ENCODE assay signal across 8 mouse cellular contexts in genomic region chr12:34714266-34714939, GRCm38 (mm10).
DNase-seq lines count a peak whose midpoint lies in the region; ATAC-seq and TF ChIP-seq lines count a peak whose summit lies in the region.

No protein-coding gene starts in this region.

- ATAC-seq in kidney, embryonic 14.5 days (ENCODE audit: low FRiP score, low TSS enrichment): peak; percentile 72
- peak; percentile 83 for ATAC-seq in midbrain, embryonic 16.5 days

- H3K9ac ChIP-seq in kidney, embryonic 14.5 days (ENCODE audit: low read depth, low read length): no peak overlapping the region
- H3K9ac ChIP-seq in midbrain, embryonic 16.5 days (ENCODE audit: low read depth, low read length): no peak overlapping the region

- 54% methylated on average over 14 of the region's 14 CpGs for WGBS in kidney, embryonic 14.5 days
- WGBS in midbrain, embryonic 16.5 days: 53% methylated on average over 14 of the region's 14 CpGs

- peak overlapping the region; percentile 0; the same call in 1 of the 2 replicates for H3K4me2 ChIP-seq in kidney, embryonic 14.5 days (replicated peaks; ENCODE audit: low read depth, low read length)
- H3K4me2 ChIP-seq in midbrain, embryonic 16.5 days (ENCODE audit: low read length): peak overlapping the region; percentile 29

- no peak for TF ChIP-seq CTCF in embryonic fibroblast, embryonic 13.5 days (IDR thresholded peaks at IDR 0.05; ENCODE audit: borderline replicate concordance, insufficient read depth, low read length)

- no peaks in the 10 kb centered on the region for H3K9me3 ChIP-seq in kidney, embryonic 14.5 days (ENCODE audit: control insufficient read depth, low read length)
- no peaks in the 10 kb centered on the region for H3K9me3 ChIP-seq in midbrain, embryonic 16.5 days (replicated peaks; ENCODE audit: control insufficient read depth, low read length, poor library complexity, severe bottlenecking)

- no peaks in the 10 kb centered on the region for H3K27me3 ChIP-seq in kidney, embryonic 14.5 days (ENCODE audit: control insufficient read depth, insufficient read depth, low read length)
- H3K27me3 ChIP-seq in midbrain, embryonic 16.5 days (ENCODE audit: control insufficient read depth, insufficient read depth, low read depth, low read length): no peaks in the 10 kb centered on the region

- TF ChIP-seq POLR2A in embryonic fibroblast, embryonic 13.5 days (IDR thresholded peaks at IDR 0.05; ENCODE audit: low read depth, low read length): no peak

- H3K4me3 ChIP-seq in kidney, embryonic 14.5 days (ENCODE audit: low read length): peak overlapping the region; percentile 12; the same call in 1 of the 2 replicates
- peak overlapping the region; percentile 40 for H3K4me3 ChIP-seq in embryonic fibroblast, embryonic 13.5 days (ENCODE audit: insufficient read depth, low read length)
- H3K4me3 ChIP-seq in midbrain, embryonic 16.5 days (ENCODE audit: low read depth, low read length): no peak overlapping the region

- no peaks in the 10 kb centered on the region for H3K36me3 ChIP-seq in kidney, embryonic 14.5 days (ENCODE audit: control insufficient read depth, insufficient read depth, low read length)
- no peaks in the 10 kb centered on the region for H3K36me3 ChIP-seq in midbrain, embryonic 16.5 days (ENCODE audit: control insufficient read depth, insufficient read depth, low read length)

- DNase-seq in kidney, adult 11 months: no peak
- peak; percentile 20 for DNase-seq in kidney, postnatal 14 days
- no peak for DNase-seq in adrenal gland, postnatal 25 days
- DNase-seq in adrenal gland, adult 18-20 months (ENCODE audit: low spot score in 2 of 2): no peak
- DNase-seq in cerebellum, postnatal 25 days: no peak

- no peaks in the 10 kb centered on the region for H3K4me1 ChIP-seq in kidney, embryonic 14.5 days (ENCODE audit: control insufficient read depth, insufficient read depth, low read length)
- no peaks in the 10 kb centered on the region for H3K4me1 ChIP-seq in embryonic fibroblast, embryonic 13.5 days (ENCODE audit: control insufficient read depth, insufficient read depth, low read length)
- peaks cover 6% of the 10 kb centered on the region for H3K4me1 ChIP-seq in midbrain, embryonic 16.5 days (ENCODE audit: control insufficient read depth, insufficient read depth, low read length)

- H3K27ac ChIP-seq in kidney, embryonic 14.5 days (ENCODE audit: low read depth, low read length): peak overlapping the region; percentile 63; the same call in 1 of the 2 replicates
- no peak overlapping the region for H3K27ac ChIP-seq in embryonic fibroblast, embryonic 13.5 days (ENCODE audit: insufficient read depth, low read length)
- no peak overlapping the region for H3K27ac ChIP-seq in midbrain, embryonic 16.5 days (ENCODE audit: low read length)
